Mouse (Mus musculus): ENCODE measurements around the gene Rnf126. TPM values are rescaled to one million over a fixed set of nuclear protein-coding genes. Genes with fewer than 3 reads are reported as not detected.

Gene Rnf126
- total RNA-seq, 1 experiment = 66.7 TPM

- no peaks in the 10 kb centered on the region for H3K9me3 ChIP-seq (ENCODE audit: control insufficient read depth, insufficient read depth, low read depth, low read length)
- no peak overlapping the region; the same call in 1 of the 2 replicates for H3K27ac ChIP-seq (ENCODE audit: insufficient read depth, low read depth, low read length, poor library complexity, severe bottlenecking)
- TF ChIP-seq ZC3H11A (IDR thresholded peaks at IDR 0.05; ENCODE audit: borderline replicate concordance, low read depth, low read length) (no peak), CHD2 (IDR thresholded peaks at IDR 0.05; ENCODE audit: low read depth, low read length) (no peak), MAFK (IDR thresholded peaks at IDR 0.05; ENCODE audit: insufficient read depth, low read depth, low read length) (no peak), ZNF384 (IDR thresholded peaks at IDR 0.05; ENCODE audit: low read depth, low read length) (no peak), HCFC1 (IDR thresholded peaks at IDR 0.05; ENCODE audit: borderline replicate concordance, insufficient read depth, low read length) (no peak)
- peak overlapping the region; percentile 93 for H3K9ac ChIP-seq (ENCODE audit: insufficient read depth, low read depth, low read length, poor library complexity, severe bottlenecking)
- H3K4me3 ChIP-seq (ENCODE audit: insufficient read depth in 1 of 2, low read depth in 1 of 2, low read length in 2 of 2, poor library complexity in 1 of 2, severe bottlenecking in 1 of 2) = peak overlapping the region; percentile 77 to 98
- in situ Hi-C loops (cut with MboI; ENCODE audit: low sequenced_read_pairs in 2 of 2, unreplicated experiment in 2 of 2) = no loop called here
- DNase-seq (ENCODE audit: low read depth, low spot score) = no peak
- peaks cover 10 to 26% of the 10 kb centered on the region in 2 experiments for H3K4me1 ChIP-seq (ENCODE audit: control insufficient read depth in 2 of 2, insufficient read depth in 2 of 2, low read length in 2 of 2, poor library complexity in 1 of 2)
- no peaks in the 10 kb centered on the region for H3K36me3 ChIP-seq (ENCODE audit: control insufficient read depth, insufficient read depth, low read length, poor library complexity, severe bottlenecking)
Observed at GRCm38 (mm10) chr10:79793738-79794490, 27.2 kb upstream of the Rnf126 start.

- no peaks in the 10 kb centered on the region for H3K9me3 ChIP-seq (ENCODE audit: control insufficient read depth, insufficient read depth, low read depth, low read length)
- peak within 1 kb of the TSS; percentile 77 to 98 for H3K4me3 ChIP-seq (ENCODE audit: insufficient read depth in 1 of 2, low read depth in 1 of 2, low read length in 2 of 2, poor library complexity in 1 of 2, severe bottlenecking in 1 of 2)
- TF ChIP-seq CHD2 (IDR thresholded peaks at IDR 0.05; ENCODE audit: low read depth, low read length) (no peak), HCFC1 (IDR thresholded peaks at IDR 0.05; ENCODE audit: borderline replicate concordance, insufficient read depth, low read length) (no peak; the same call in 1 of the 2 replicates), ZC3H11A (IDR thresholded peaks at IDR 0.05; ENCODE audit: borderline replicate concordance, low read depth, low read length) (no peak), MAFK (IDR thresholded peaks at IDR 0.05; ENCODE audit: insufficient read depth, low read depth, low read length) (no peak), ZNF384 (IDR thresholded peaks at IDR 0.05; ENCODE audit: low read depth, low read length) (no peak)
- H3K4me1 ChIP-seq (ENCODE audit: control insufficient read depth in 2 of 2, insufficient read depth in 2 of 2, low read length in 2 of 2, poor library complexity in 1 of 2) = peaks cover 7 to 24% of the 10 kb centered on the region in 2 experiments
- H3K27ac ChIP-seq (ENCODE audit: insufficient read depth, low read depth, low read length, poor library complexity, severe bottlenecking) = no peak within 1 kb of the TSS; the same call in 1 of the 2 replicates
- no peak for DNase-seq (ENCODE audit: low read depth, low spot score)
- in situ Hi-C loops (cut with MboI; ENCODE audit: low sequenced_read_pairs in 2 of 2, unreplicated experiment in 2 of 2) = no loop called here
- peak within 1 kb of the TSS; percentile 93 for H3K9ac ChIP-seq (ENCODE audit: insufficient read depth, low read depth, low read length, poor library complexity, severe bottlenecking)
- no peaks in the 10 kb centered on the region for H3K36me3 ChIP-seq (ENCODE audit: control insufficient read depth, insufficient read depth, low read length, poor library complexity, severe bottlenecking)
Observed at GRCm38 (mm10) chr10:79793051-79793737, 26.4 kb upstream of the Rnf126 start, which contains the start of gene Palm. Palm (plus strand) TSS chr10:79793572.

- Histone ChIP-seq H3K9ac (ENCODE audit: insufficient read depth, low read depth, low read length, poor library complexity, severe bottlenecking) (no peak overlapping the region), H3K27ac (ENCODE audit: insufficient read depth, low read depth, low read length, poor library complexity, severe bottlenecking) (no peak overlapping the region), H3K9me3 (ENCODE audit: control insufficient read depth, insufficient read depth, low read depth, low read length) (no peaks in the 10 kb centered on the region), H3K4me1 (ENCODE audit: control insufficient read depth in 2 of 2, insufficient read depth in 2 of 2, low read length in 2 of 2, poor library complexity in 1 of 2) (peaks cover 7 to 21% of the 10 kb centered on the region in 2 experiments), H3K4me3 (ENCODE audit: insufficient read depth in 1 of 2, low read depth in 1 of 2, low read length in 2 of 2, poor library complexity in 1 of 2, severe bottlenecking in 1 of 2) (no peak overlapping the region), H3K36me3 (ENCODE audit: control insufficient read depth, insufficient read depth, low read length, poor library complexity, severe bottlenecking) (no peaks in the 10 kb centered on the region)
- peak; percentile 93 for TF ChIP-seq MAFK (IDR thresholded peaks at IDR 0.05; ENCODE audit: insufficient read depth, low read depth, low read length)
- peak; percentile 53; the same call in 1 of the 2 replicates for TF ChIP-seq ZNF384 (IDR thresholded peaks at IDR 0.05; ENCODE audit: low read depth, low read length)
- no peak for TF ChIP-seq CHD2 (IDR thresholded peaks at IDR 0.05; ENCODE audit: low read depth, low read length)
- DNase-seq (ENCODE audit: low read depth, low spot score) = no peak
- in situ Hi-C loops (cut with MboI; ENCODE audit: low sequenced_read_pairs in 2 of 2, unreplicated experiment in 2 of 2) = no loop called here
Observed at GRCm38 (mm10) chr10:79792339-79793040, 25.7 kb upstream of the Rnf126 start.

GRCm38 (mm10) chr10:79790861-79791260, 24.1 kb upstream of the Rnf126 start, which contains the start of gene Prss57:
Prss57 (minus strand) TSS chr10:79790961.
- Histone ChIP-seq H3K27ac (ENCODE audit: insufficient read depth, low read depth, low read length, poor library complexity, severe bottlenecking) (no peak within 1 kb of the TSS), H3K9me3 (ENCODE audit: control insufficient read depth, insufficient read depth, low read depth, low read length) (no peaks in the 10 kb centered on the region), H3K9ac (ENCODE audit: insufficient read depth, low read depth, low read length, poor library complexity, severe bottlenecking) (no peak within 1 kb of the TSS), H3K36me3 (ENCODE audit: control insufficient read depth, insufficient read depth, low read length, poor library complexity, severe bottlenecking) (no peaks in the 10 kb centered on the region), H3K4me1 (ENCODE audit: control insufficient read depth in 2 of 2, insufficient read depth in 2 of 2, low read length in 2 of 2, poor library complexity in 1 of 2) (peaks cover 2 to 13% of the 10 kb centered on the region in 2 experiments; a peak in 3 of 4 replicates), H3K4me3 (ENCODE audit: insufficient read depth in 1 of 2, low read depth in 1 of 2, low read length in 2 of 2, poor library complexity in 1 of 2, severe bottlenecking in 1 of 2) (no peak within 1 kb of the TSS)
- no peak for TF ChIP-seq CHD2 (IDR thresholded peaks at IDR 0.05; ENCODE audit: low read depth, low read length)
- in situ Hi-C loops (cut with MboI; ENCODE audit: low sequenced_read_pairs in 2 of 2, unreplicated experiment in 2 of 2) = no loop called here
- DNase-seq (ENCODE audit: low read depth, low spot score) = no peak

Data from ES-E14 (cell line).